Mouse (Mus musculus) MEL (cell line): ENCODE data around the gene Wnt3. TPM values are rescaled to one million over a fixed set of nuclear protein-coding genes. Genes with fewer than 3 reads are reported as not detected.

Source experiments
- DNase-seq: peaks from one replicate; pipeline ENCODE4 v3.0.0; 2011; ENCODE audit warnings: low read depth, low spot score
- H3K27ac ChIP-seq: 2 replicates; pipeline ENCODE4 v1.5.1; 2012; ENCODE audit warnings: low read depth, mild to moderate bottlenecking, control low read depth, low read length, moderate library complexity; ENCODE audit not compliant: control insufficient read depth
- H3K27me3 ChIP-seq, 2 experiments: fragments of 150-350 bp in 1 of 2; sonication (generic) in 1 of 2; 2 replicates each; pipeline ENCODE4 v1.6.1; 2012; ENCODE audit warnings: low read length in 2 of 2, mild to moderate bottlenecking in 2 of 2, improper control_type of control experiment in 1 of 2, moderate library complexity in 1 of 2; ENCODE audit not compliant: insufficient read depth in 2 of 2, control insufficient read depth in 1 of 2
- H3K36me3 ChIP-seq, 2 experiments: 2 replicates each; pipeline ENCODE4 v1.6.1; 2012 to 2014; ENCODE audit warnings: low read length in 2 of 2, improper control_type of control experiment in 1 of 2, inconsistent platforms in 1 of 2, mild to moderate bottlenecking in 1 of 2; ENCODE audit not compliant: insufficient read depth in 2 of 2, control insufficient read depth in 1 of 2
- H3K4me1 ChIP-seq, 2 experiments: fragments of 150-350 bp in 1 of 2; sonication (generic) in 1 of 2; 2 replicates each; pipeline ENCODE4 v1.6.1; 2012; ENCODE audit warnings: low read length in 2 of 2, improper control_type of control experiment in 1 of 2, mild to moderate bottlenecking in 1 of 2; ENCODE audit not compliant: insufficient read depth in 2 of 2, control insufficient read depth in 1 of 2
- H3K4me3 ChIP-seq, 2 experiments: fragments of 150-350 bp in 1 of 2; sonication (generic) in 1 of 2; 2 replicates each; pipeline ENCODE4 v1.5.1; 2012; ENCODE audit warnings: low read depth in 2 of 2, low read length in 2 of 2, mild to moderate bottlenecking in 2 of 2, moderate library complexity in 2 of 2, control low read depth in 1 of 2, improper control_type of control experiment in 1 of 2; ENCODE audit not compliant: control insufficient read depth in 1 of 2, insufficient read depth in 1 of 2
- H3K79me2 ChIP-seq: 2 replicates; pipeline ENCODE4 v1.6.1; 2012; ENCODE audit warnings: mild to moderate bottlenecking, low read length, moderate library complexity; ENCODE audit not compliant: control insufficient read depth, poor library complexity, insufficient read depth
- H3K9ac ChIP-seq: 2 replicates; pipeline ENCODE4 v1.6.1; 2012; ENCODE audit warnings: low read depth, mild to moderate bottlenecking, control low read depth, low read length, moderate library complexity; ENCODE audit not compliant: control insufficient read depth, poor library complexity, severe bottlenecking
- H3K9me3 ChIP-seq: fragments of 150-350 bp; sonication (generic); replicated peaks from 2 replicates; pipeline ENCODE4 v1.6.1; 2012; ENCODE audit warnings: mild to moderate bottlenecking, low read length, improper control_type of control experiment, moderate library complexity; ENCODE audit not compliant: insufficient read depth
- BHLHE40 ChIP-seq: IDR thresholded peaks from 2 replicates; pipeline ENCODE4 v1.6.1; 2012; ENCODE audit warnings: low read depth, mild to moderate bottlenecking, inconsistent platforms, low read length, improper control_type of control experiment, borderline replicate concordance
- CHD2 ChIP-seq: IDR thresholded peaks from 2 replicates; pipeline ENCODE4 v1.6.1; 2011; ENCODE audit warnings: low read length, improper control_type of control experiment
- E2F4 ChIP-seq: IDR thresholded peaks from 2 replicates; pipeline ENCODE4 v1.6.1; 2011; ENCODE audit warnings: low read depth, low read length, improper control_type of control experiment, borderline replicate concordance
- ELF1 ChIP-seq: IDR thresholded peaks from 2 replicates; pipeline ENCODE4 v1.6.1; 2014; ENCODE audit warnings: low read depth, mild to moderate bottlenecking, inconsistent platforms, low read length, improper control_type of control experiment, moderate library complexity
- EP300 ChIP-seq, 2 experiments: IDR thresholded peaks; 2 replicates each; pipeline ENCODE4 v1.6.1; 2011; ENCODE audit warnings: improper control_type of control experiment in 2 of 2, low read length in 2 of 2, low read depth in 1 of 2, mild to moderate bottlenecking in 1 of 2
- ETS1 ChIP-seq: IDR thresholded peaks from 2 replicates; pipeline ENCODE4 v1.6.1; 2012; ENCODE audit warnings: low read depth, mild to moderate bottlenecking, inconsistent platforms, low read length, improper control_type of control experiment, moderate library complexity
- GABPA ChIP-seq: IDR thresholded peaks from 2 replicates; pipeline ENCODE4 v1.6.1; 2012; ENCODE audit warnings: low read depth, mild to moderate bottlenecking, inconsistent platforms, low read length, improper control_type of control experiment, moderate library complexity
- HCFC1 ChIP-seq: IDR thresholded peaks from 2 replicates; pipeline ENCODE4 v1.6.1; 2012; ENCODE audit warnings: low read depth, mild to moderate bottlenecking, inconsistent platforms, low read length, improper control_type of control experiment, moderate library complexity
- JUND ChIP-seq: IDR thresholded peaks from 2 replicates; pipeline ENCODE4 v1.6.1; 2011; ENCODE audit warnings: low read depth, mild to moderate bottlenecking, improper control_type of control experiment, low read length
- MAFK ChIP-seq: IDR thresholded peaks from 2 replicates; pipeline ENCODE4 v1.6.1; 2011; ENCODE audit warnings: low read depth, mild to moderate bottlenecking, low read length, improper control_type of control experiment, borderline replicate concordance
- MXI1 ChIP-seq: IDR thresholded peaks from 2 replicates; pipeline ENCODE4 v1.6.1; 2011; ENCODE audit warnings: mild to moderate bottlenecking, low read depth, low read length, improper control_type of control experiment
- MYB ChIP-seq: IDR thresholded peaks from 2 replicates; pipeline ENCODE4 v1.6.1; 2011; ENCODE audit warnings: mild to moderate bottlenecking, low read depth, low read length, improper control_type of control experiment
- NRF1 ChIP-seq: IDR thresholded peaks from 2 replicates; pipeline ENCODE4 v1.6.1; 2014; ENCODE audit warnings: low read depth, mild to moderate bottlenecking, inconsistent platforms, low read length, improper control_type of control experiment, moderate library complexity; ENCODE audit not compliant: poor library complexity, insufficient read depth, severe bottlenecking
- POLR2AphosphoS5 ChIP-seq: IDR thresholded peaks from 2 replicates; pipeline ENCODE4 v1.6.1; 2012; ENCODE audit warnings: low read depth, borderline replicate concordance, mild to moderate bottlenecking, inconsistent platforms, low read length, moderate library complexity, mixed read lengths
- RCOR1 ChIP-seq: IDR thresholded peaks from 2 replicates; pipeline ENCODE4 v1.6.1; 2012; ENCODE audit warnings: low read depth, mild to moderate bottlenecking, inconsistent platforms, low read length, improper control_type of control experiment
- UBTF ChIP-seq: IDR thresholded peaks from 2 replicates; pipeline ENCODE4 v1.6.1; 2012; ENCODE audit warnings: low read depth, mild to moderate bottlenecking, inconsistent platforms, low read length, improper control_type of control experiment, moderate library complexity, borderline replicate concordance; ENCODE audit not compliant: insufficient read depth
- USF1 ChIP-seq: IDR thresholded peaks from 2 replicates; pipeline ENCODE4 v1.6.1; 2014; ENCODE audit warnings: low read depth, mild to moderate bottlenecking, inconsistent platforms, low read length, improper control_type of control experiment, moderate library complexity
- USF2 ChIP-seq, 2 experiments: IDR thresholded peaks; 2 replicates each; pipeline ENCODE4 v1.6.1; 2011 to 2012; ENCODE audit warnings: improper control_type of control experiment in 2 of 2, low read length in 2 of 2, borderline replicate concordance in 1 of 2, inconsistent platforms in 1 of 2, low read depth in 1 of 2, mild to moderate bottlenecking in 1 of 2; ENCODE audit not compliant: insufficient read depth in 1 of 2
- polyA plus RNA-seq, 2 experiments: library from polyadenylated mRNA; stranded (reverse) in 1 of 2; unstranded in 1 of 2; fragments of >175 nt in 1 of 2; fragments of >200 nt in 1 of 2; gene quantifications; 2 replicates each; pipeline versions ENCODE4 v1.2.1 to v1.2.4; 2012; ENCODE audit warnings: low replicate concordance in 2 of 2, low read depth in 1 of 2; ENCODE audit not compliant: insufficient read length in 2 of 2, insufficient read depth in 1 of 2, missing spikeins in 1 of 2
- total RNA-seq: library from RNA; depleted of rRNA; stranded (reverse); fragments of 300-350 nt; gene quantifications from 2 replicates; pipeline ENCODE4 v1.2.3, GENCODE M21; 2012

Wnt3 gene
- total and polyA plus RNA-seq, 3 experiments, result not detected

DNA sequence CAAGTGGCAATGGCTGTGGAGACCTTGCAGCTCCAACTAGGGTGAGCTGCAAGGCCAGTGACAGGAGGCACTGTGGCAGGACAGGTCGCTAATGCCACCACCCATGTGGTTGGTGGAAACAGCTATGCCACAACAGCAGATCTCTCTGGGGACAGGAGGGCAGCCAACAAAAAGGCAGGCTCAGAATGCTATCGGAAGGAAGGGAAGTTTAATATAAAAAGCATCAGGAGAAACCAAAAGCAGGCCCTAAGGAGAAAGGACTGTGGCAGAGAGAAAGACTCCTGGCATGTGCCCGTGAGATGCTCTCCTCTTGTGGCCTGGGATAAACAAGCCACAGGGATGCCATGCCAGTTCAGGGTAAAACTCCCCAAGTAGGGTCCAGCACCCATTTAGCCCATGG is 57.8 kb downstream of the Wnt3 start:
- no peak overlapping the region for H3K9ac ChIP-seq
- TF ChIP-seq E2F4 (no peak), ELF1 (no peak), UBTF (no peak), HCFC1 (no peak), CHD2 (no peak), JUND (no peak), BHLHE40 (no peak), MYB (no peak), EP300 (IDR thresholded peaks at IDR 0.05; ENCODE audit: low read depth in 1 of 2, low read length in 2 of 2) (no peak), ETS1 (no peak), POLR2AphosphoS5 (no peak)
- H3K36me3 ChIP-seq, result no peaks in the 10 kb centered on the region
- no peaks in the 10 kb centered on the region for H3K4me1 ChIP-seq
- DNase-seq, result no peak
- no peaks in the 10 kb centered on the region for H3K27me3 ChIP-seq
- H3K9me3 ChIP-seq, result no peaks in the 10 kb centered on the region
- no peak overlapping the region for H3K27ac ChIP-seq
- H3K79me2 ChIP-seq, result no peaks in the 10 kb centered on the region
- no peak overlapping the region for H3K4me3 ChIP-seq

DNA sequence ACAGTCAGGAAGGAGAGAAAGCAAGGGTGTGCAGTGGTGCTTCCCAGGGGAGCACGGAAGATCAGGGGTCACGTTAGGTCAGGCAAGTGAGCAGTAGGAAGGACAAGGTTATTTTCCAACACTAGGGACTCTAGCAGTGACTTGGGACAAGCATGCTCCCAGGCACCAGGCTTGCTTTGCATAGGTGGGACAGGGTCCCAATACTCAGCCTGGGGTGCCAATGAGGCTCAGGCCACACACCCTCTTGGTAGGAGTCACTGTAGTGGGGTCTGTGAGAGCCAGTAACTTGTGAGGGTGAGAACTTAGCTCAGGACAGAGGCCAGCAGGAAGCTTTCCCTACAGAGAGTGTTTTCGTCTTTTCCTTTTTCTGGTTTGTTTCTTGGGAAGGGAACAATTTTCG is 58.4 kb downstream of the Wnt3 start:
- no peak overlapping the region for H3K9ac ChIP-seq
- TF ChIP-seq USF2 (IDR thresholded peaks at IDR 0.05; ENCODE audit: borderline replicate concordance in 1 of 2, insufficient read depth in 1 of 2, low read depth in 1 of 2, low read length in 2 of 2) (no peak), NRF1 (no peak), MAFK (no peak), GABPA (no peak), RCOR1 (no peak), MYB (no peak), BHLHE40 (no peak), MXI1 (no peak), EP300 (IDR thresholded peaks at IDR 0.05; ENCODE audit: low read depth in 1 of 2, low read length in 2 of 2) (no peak), USF1 (no peak), JUND (no peak)
- H3K9me3 ChIP-seq, result no peaks in the 10 kb centered on the region
- no peak for DNase-seq
- no peaks in the 10 kb centered on the region for H3K27me3 ChIP-seq
- H3K36me3 ChIP-seq, result no peaks in the 10 kb centered on the region
- no peak overlapping the region for H3K4me3 ChIP-seq
- H3K4me1 ChIP-seq, result no peaks in the 10 kb centered on the region
- no peak overlapping the region for H3K27ac ChIP-seq
- H3K79me2 ChIP-seq, result no peaks in the 10 kb centered on the region
